15 mouse cellular contexts compared by ENCODE assay signal in genomic region chr2:83669988-83670387, GRCm38 (mm10). TPM values are rescaled to one million over a fixed set of nuclear protein-coding genes. Genes with fewer than 3 reads are reported as not detected.
DNase-seq lines count a peak whose midpoint lies in the region; ATAC-seq and TF ChIP-seq lines count a peak whose summit lies in the region.
"Had no signal": no experiment of that assay in that cellular context is flagged by ENCODE, and none has a peak within 500 bp of the region (broad histone marks: within the 10 kb centered on the region; RNA-seq: fewer than 3 reads in every experiment).

No protein-coding gene starts in this region.

- no peaks in the 10 kb centered on the region for H3K9me3 ChIP-seq in heart, embryonic 11.5 days (replicated peaks; ENCODE audit: control insufficient read depth, low read length)
- H3K9me3 ChIP-seq: embryonic facial prominence, embryonic 15.5 days; forebrain, embryonic 15.5 days; hindbrain, embryonic 13.5 days; liver, embryonic 15.5 days; midbrain, embryonic 10.5 days; stomach, embryonic 15.5 days had no signal

- no peaks in the 10 kb centered on the region for H3K79me2 ChIP-seq in heart, adult 2 months (replicated peaks; ENCODE audit: control insufficient read depth, insufficient read depth, low read length)
- peaks cover 35% of the 10 kb centered on the region for H3K79me2 ChIP-seq in C2C12 (ENCODE audit: control insufficient read depth, insufficient read depth)

- TF ChIP-seq POLR2A in heart, adult 2 months (IDR thresholded peaks at IDR 0.05; ENCODE audit: insufficient read depth, low read depth, low read length) = no peak

- H3K27me3 ChIP-seq in heart, adult 2 months (ENCODE audit: control insufficient read depth, insufficient read depth, low read length) = no peaks in the 10 kb centered on the region
- no peaks in the 10 kb centered on the region for H3K27me3 ChIP-seq in heart, embryonic 11.5 days (ENCODE audit: control insufficient read depth, insufficient read depth, low read length)
- H3K27me3 ChIP-seq in C2C12 (ENCODE audit: control insufficient read depth, insufficient read depth, insufficient read length) = no peaks in the 10 kb centered on the region
- H3K27me3 ChIP-seq: embryonic facial prominence, embryonic 15.5 days; forebrain, embryonic 15.5 days; hindbrain, embryonic 13.5 days; liver, embryonic 15.5 days; stomach, embryonic 15.5 days had no signal

- H3K4me2 ChIP-seq in heart, embryonic 11.5 days = no peak overlapping the region
- H3K4me2 ChIP-seq: embryonic facial prominence, embryonic 15.5 days; forebrain, embryonic 15.5 days; hindbrain, embryonic 13.5 days; liver, embryonic 15.5 days; stomach, embryonic 15.5 days had no signal

- no peak for ATAC-seq in heart, embryonic 11.5 days (replicated peaks; ENCODE audit: insufficient number of reproducible peaks, low FRiP score, low TSS enrichment)
- ATAC-seq: forebrain, embryonic 15.5 days had no signal

- no peaks in the 10 kb centered on the region for H3K36me3 ChIP-seq in heart, adult 2 months (ENCODE audit: control insufficient read depth, insufficient read depth, low read length)
- H3K36me3 ChIP-seq in heart, embryonic 11.5 days (ENCODE audit: control insufficient read depth, insufficient read depth, low read length) = no peaks in the 10 kb centered on the region
- H3K36me3 ChIP-seq in C2C12 (ENCODE audit: control insufficient read depth, insufficient read depth) = peaks cover 69% of the 10 kb centered on the region
- H3K36me3 ChIP-seq: stomach, embryonic 15.5 days had no signal

- H3K9ac ChIP-seq in heart, adult 2 months (ENCODE audit: low read depth, low read length) = no peak overlapping the region
- H3K9ac ChIP-seq in heart, embryonic 11.5 days (ENCODE audit: low read depth, low read length) = no peak overlapping the region
- H3K9ac ChIP-seq: embryonic facial prominence, embryonic 15.5 days; forebrain, embryonic 15.5 days; hindbrain, embryonic 13.5 days; liver, embryonic 15.5 days; stomach, embryonic 15.5 days had no signal

- no peak for TF ChIP-seq EP300 in heart, adult 2 months (IDR thresholded peaks at IDR 0.05; ENCODE audit: insufficient read depth, low read depth, low read length)

- H3K4me1 ChIP-seq in heart, adult 2 months (ENCODE audit: control insufficient read depth, insufficient read depth, low read length) = no peaks in the 10 kb centered on the region; the same call in 1 of the 2 replicates
- H3K4me1 ChIP-seq in heart, embryonic 11.5 days (ENCODE audit: control insufficient read depth, insufficient read depth, low read length) = no peaks in the 10 kb centered on the region; the same call in 1 of the 2 replicates
- H3K4me1 ChIP-seq: embryonic facial prominence, embryonic 15.5 days; forebrain, embryonic 15.5 days; liver, embryonic 15.5 days; midbrain, embryonic 10.5 days; stomach, embryonic 15.5 days had no signal

- DNase-seq in heart, adult 2 months = no peak
- DNase-seq in left cerebral cortex, adult 2 months (ENCODE audit: extremely low spot score in 1 of 2, low spot score in 2 of 2) = no peak
- no peak for DNase-seq in left cerebral cortex, postnatal 25 days (ENCODE audit: low spot score in 2 of 2)
- peak; percentile 22 for DNase-seq in NIH3T3 (ENCODE audit: low read depth)
- DNase-seq in thymus, postnatal 14 days = no peak
- DNase-seq: gastrocnemius, postnatal 10 days; right cerebral cortex, postnatal 4 days had no signal

- TF ChIP-seq CTCF in heart, adult 2 months (IDR thresholded peaks at IDR 0.05) = peak; percentile 48
- peak; percentile 4 for TF ChIP-seq CTCF in left cerebral cortex, adult 2 months (IDR thresholded peaks at IDR 0.05)
- TF ChIP-seq CTCF in C2C12 (IDR thresholded peaks at IDR 0.05; ENCODE audit: control insufficient read depth, insufficient read depth, insufficient read length) = no peak

- no peak overlapping the region for H3K27ac ChIP-seq in heart, adult 2 months
- no peak overlapping the region for H3K27ac ChIP-seq in heart, embryonic 11.5 days (ENCODE audit: low read depth, low read length)
- H3K27ac ChIP-seq in left cerebral cortex, adult 2 months = no peak overlapping the region
- H3K27ac ChIP-seq: embryonic facial prominence, embryonic 15.5 days; forebrain, embryonic 15.5 days; hindbrain, embryonic 13.5 days; liver, embryonic 15.5 days; midbrain, embryonic 10.5 days; stomach, embryonic 15.5 days had no signal

- intact Hi-C loops in heart, adult 2 months (cut with DNase I) = no loop called here
- intact Hi-C loops in left cerebral cortex, adult 2 months (cut with DNase I) = loop anchor here (5.0 kb wide), 1 partner anchor 57 kb away; no protein-coding TSS in a partner anchor
- intact Hi-C loops in left cerebral cortex, postnatal 25 days (cut with DNase I) = loop anchor here (5.0 kb wide), 1 partner anchor 102 kb away; no protein-coding TSS in a partner anchor

- no peak overlapping the region for H3ac ChIP-seq in C2C12 (ENCODE audit: control insufficient read depth, insufficient read length, low read depth)

- WGBS in heart, adult 2 months = 73% methylated on average over 5 of the region's 5 CpGs
- WGBS in heart, embryonic 11.5 days (ENCODE audit: insufficient replicate concordance) = 80% methylated on average over 5 of the region's 5 CpGs

- H3K79me3 ChIP-seq in C2C12 (ENCODE audit: low read depth) = peaks cover 16% of the 10 kb centered on the region

- H3K4me3 ChIP-seq in heart, adult 2 months = no peak overlapping the region
- H3K4me3 ChIP-seq in heart, embryonic 11.5 days (ENCODE audit: low read depth, low read length) = no peak overlapping the region
- no peak overlapping the region for H3K4me3 ChIP-seq in left cerebral cortex, adult 2 months
- H3K4me3 ChIP-seq in C2C12 (ENCODE audit: insufficient read depth, poor library complexity, severe bottlenecking) = no peak overlapping the region
- H3K4me3 ChIP-seq: embryonic facial prominence, embryonic 15.5 days; forebrain, embryonic 15.5 days; hindbrain, embryonic 13.5 days; liver, embryonic 15.5 days; midbrain, embryonic 10.5 days; stomach, embryonic 15.5 days had no signal

TF ChIP-seq in C2C12, 6 proteins besides CTCF, POLR2A, EP300 and RAD21:
- no peak for TF ChIP-seq MAX (IDR thresholded peaks at IDR 0.05)
- TF ChIP-seq USF1 (IDR thresholded peaks at IDR 0.05; ENCODE audit: low read depth) = peak; percentile 19

RNA-seq across cellular contexts. Expression of gene Zc3h15, which starts 25.8 kb away (rescaled TPM):
- 10 to 100 TPM; 51.8 to 53.5 TPM for total RNA-seq in heart, adult 2 months (2021)
- 13.8 and 28.0 TPM in 2 replicates for polyA plus RNA-seq in heart, adult 2 months (2012; rRNA removed)
- 109 and 141 TPM in 2 replicates for polyA plus RNA-seq in heart, embryonic 11.5 days (2014; fragmentation: Nextera tagmentation; extraction: Ambion mirVana)
- 100 to 1,000 TPM; 143 to 148 TPM for total RNA-seq in left cerebral cortex, adult 2 months (2021)
- total RNA-seq in left cerebral cortex, postnatal 25 days (2021) = 100 to 1,000 TPM; 145 to 151 TPM
- 52.1 TPM for polyA plus RNA-seq in C2C12 (2012; fragmentation: generic; extraction: Trizol)

RNA-seq across cellular contexts. Expression of gene Itgav, which starts 54.2 kb away (rescaled TPM):
- total RNA-seq in heart, adult 2 months (2021) = 10 to 100 TPM; 32.9 to 38.5 TPM
- polyA plus RNA-seq in heart, adult 2 months (2012; rRNA removed) = 14.2 and 20.7 TPM in 2 replicates
- polyA plus RNA-seq in heart, embryonic 11.5 days (2014; fragmentation: Nextera tagmentation; extraction: Ambion mirVana) = 75.9 and 87.7 TPM in 2 replicates
- total RNA-seq in left cerebral cortex, adult 2 months (2021) = 100 to 1,000 TPM; 135 to 149 TPM
- total RNA-seq in left cerebral cortex, postnatal 25 days (2021) = 100 to 1,000 TPM; 116 to 131 TPM
- polyA plus RNA-seq in C2C12 (2012; fragmentation: generic; extraction: Trizol) = 32.1 TPM
